Mouse (Mus musculus): ENCODE data around the gene Gm44965.

Gene Gm44965

GRCm38 (mm10) chr6:48666159-48666586 lies 72.4 kb downstream of the Gm44965 start:
- no peak for DNase-seq (ENCODE audit: low read depth)

- no peak for DNase-seq (ENCODE audit: low read depth)
Measured at GRCm38 (mm10) chr6:48668022-48668421, 74.3 kb downstream of the Gm44965 start.

Measured in c-Kit-positive CD71-positive TER-119-negative erythroid progenitor cells, embryonic 14.5 days (primary cell).